In genomic region chr2:152321558-152321957, GRCm38 (mm10) we compare ENCODE assay signal across 15 mouse cellular contexts. TPM values are rescaled to one million over a fixed set of nuclear protein-coding genes. Genes with fewer than 3 reads are reported as not detected.
"Had no signal": no experiment of that assay in that cellular context is flagged by ENCODE, and none has a peak within 500 bp of the region (broad histone marks: within the 10 kb centered on the region; RNA-seq: fewer than 3 reads in every experiment).

No protein-coding gene starts in this region.

- H3K9me3 ChIP-seq: midbrain, embryonic 12.5 days; neural tube, embryonic 12.5 days; stomach, embryonic 15.5 days had no signal

- H3K4me3 ChIP-seq: layer of hippocampus, adult 2 months; midbrain, embryonic 12.5 days; neural tube, embryonic 12.5 days; stomach, embryonic 15.5 days had no signal

- DNase-seq: kidney, adult 18-20 months; kidney, postnatal 10 days; kidney, postnatal 4 days; left cerebral cortex, postnatal 4 days; lung, adult 18-20 months; right cerebral cortex, postnatal 4 days; thymus, postnatal 36 days had no signal

- H3K27ac ChIP-seq: layer of hippocampus, adult 2 months; liver, embryonic 14.5 days; midbrain, embryonic 12.5 days; neural tube, embryonic 12.5 days; stomach, embryonic 15.5 days had no signal

- H3K27me3 ChIP-seq: midbrain, embryonic 12.5 days; neural tube, embryonic 12.5 days; stomach, embryonic 15.5 days had no signal

- H3K9ac ChIP-seq: liver, embryonic 14.5 days; midbrain, embryonic 12.5 days; neural tube, embryonic 12.5 days; stomach, embryonic 15.5 days had no signal

- H3K4me1 ChIP-seq: midbrain, embryonic 12.5 days; neural tube, embryonic 12.5 days; stomach, embryonic 15.5 days had no signal

- H3K4me2 ChIP-seq: midbrain, embryonic 12.5 days; neural tube, embryonic 12.5 days; stomach, embryonic 15.5 days had no signal

RNA-seq across cellular contexts. Expression of gene Nrsn2, which starts 54.9 kb away (rescaled TPM):
- polyA plus RNA-seq: liver, adult 2 months; liver, embryonic 14.5 days; spleen, adult 2 months; thymus, postnatal 0 days had no signal
